Mouse (Mus musculus): ENCODE measurements at regions not wholly inside any gene's neighbourhood (a gene's known extent, or its start where the extent isn't known, plus 50 kb on each side); places are given as distances from the start of the nearest gene placed in this dataset.

DNA sequence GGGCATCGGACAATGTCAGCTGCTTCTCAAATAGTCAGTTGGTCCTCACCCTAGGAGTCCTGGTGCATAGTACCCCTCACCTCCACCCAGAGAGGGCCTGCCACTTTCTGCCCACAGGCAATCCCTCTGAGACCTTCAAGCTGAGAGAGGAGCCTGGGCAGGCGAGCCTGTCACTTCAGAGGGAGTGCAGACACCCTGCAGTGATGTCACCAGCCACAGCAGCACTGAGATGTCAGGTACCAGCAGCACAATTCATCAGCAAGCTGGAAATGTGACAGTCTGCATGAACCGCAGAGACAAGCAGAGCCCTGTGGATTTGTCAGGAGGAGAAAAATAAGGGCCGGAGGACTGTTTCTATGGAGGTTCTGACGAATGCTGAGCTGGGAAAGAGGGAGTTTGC is 324.3 kb downstream of the Qk start:
- DNase-seq (ENCODE audit: low spot score), result no peak

DNA sequence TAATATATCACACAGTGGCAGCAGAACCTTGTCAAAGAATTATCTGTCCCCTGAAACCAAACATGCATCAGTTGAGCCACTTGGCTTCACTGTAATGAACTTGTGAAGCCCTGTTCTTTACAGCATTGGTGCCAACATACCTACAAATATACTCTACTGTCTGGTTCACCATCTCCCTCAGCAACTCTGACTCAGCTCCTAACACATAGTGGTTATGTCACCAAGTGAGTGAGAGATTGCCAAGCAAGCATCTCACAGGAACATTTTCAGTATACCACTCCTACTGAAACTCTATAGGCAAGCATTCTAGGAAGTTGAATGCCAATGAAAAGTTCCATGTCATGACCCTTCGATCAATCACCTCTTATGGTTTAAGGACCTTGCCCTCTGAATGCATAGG is 321.2 kb upstream of the Pabpc6 start:
- DNase-seq (ENCODE audit: low spot score), result no peak

DNA sequence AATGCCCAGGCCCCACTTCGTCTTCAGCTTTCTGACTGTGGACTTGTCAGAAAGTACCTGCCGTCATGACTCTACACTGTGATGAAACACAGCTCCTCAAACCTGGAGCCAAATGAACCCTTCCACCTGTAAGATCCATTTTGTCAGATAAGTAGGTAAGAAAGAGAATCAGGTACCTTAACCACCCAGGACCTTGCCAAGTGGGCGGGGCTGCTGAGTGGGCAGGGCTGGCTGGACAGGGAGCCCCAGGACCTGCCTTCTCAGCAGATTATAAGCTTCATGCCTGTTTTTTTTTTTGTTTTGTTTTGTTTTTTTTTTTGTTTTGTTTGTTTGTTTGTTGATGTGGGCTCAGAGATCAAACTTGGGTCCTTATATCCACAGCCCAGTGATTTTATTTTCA is 311.8 kb upstream of the Pabpc6 start:
- DNase-seq (ENCODE audit: low spot score), result no peak

DNA sequence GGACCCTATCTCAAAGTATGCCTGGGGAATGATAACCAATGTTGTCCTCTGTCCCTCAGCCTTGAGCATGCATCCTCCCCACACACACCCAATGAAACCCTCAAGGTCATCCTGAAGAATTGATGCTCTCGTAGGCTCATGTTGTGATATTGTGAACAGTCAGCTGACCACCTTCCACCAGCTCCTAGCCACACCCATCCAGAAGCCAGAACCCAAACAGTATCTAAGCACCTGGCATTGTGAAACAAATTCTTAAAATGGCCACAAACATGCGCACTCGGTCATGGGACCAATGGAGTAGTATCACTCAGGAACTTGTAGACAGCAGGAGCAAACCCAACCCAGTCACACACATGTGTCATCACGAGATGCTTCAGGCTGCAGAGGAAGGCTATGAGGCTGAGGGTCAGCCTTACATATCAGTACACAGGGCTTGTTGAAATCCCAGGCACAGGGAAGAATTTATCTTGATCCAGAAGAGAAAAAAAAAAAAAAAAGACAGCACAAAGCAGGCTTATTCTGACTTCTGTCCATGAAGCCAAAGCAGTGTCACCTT is 307.4 kb upstream of the Pabpc6 start:
- no peak for DNase-seq (ENCODE audit: low spot score)

DNA sequence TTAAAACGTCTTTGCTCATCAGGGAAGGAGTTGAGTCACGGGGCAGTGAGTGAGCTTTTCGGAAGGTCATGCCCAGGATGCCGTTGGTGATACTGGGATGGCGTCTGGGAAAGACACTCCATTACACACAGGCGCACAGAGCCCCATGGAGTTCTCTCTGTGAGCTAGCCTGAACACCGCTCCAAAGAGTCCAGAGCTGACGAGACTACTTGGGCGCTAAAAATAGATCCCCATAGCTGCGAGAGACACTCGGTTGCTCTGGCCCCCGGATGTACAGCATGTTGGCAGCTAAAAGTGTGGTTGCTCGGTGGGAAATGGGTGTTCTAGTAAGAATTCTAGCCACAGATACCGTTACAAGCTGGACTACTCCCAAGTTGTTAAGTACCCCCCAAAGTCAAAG is 306.5 kb upstream of the Pabpc6 start:
- no peak for DNase-seq (ENCODE audit: low spot score)

DNA sequence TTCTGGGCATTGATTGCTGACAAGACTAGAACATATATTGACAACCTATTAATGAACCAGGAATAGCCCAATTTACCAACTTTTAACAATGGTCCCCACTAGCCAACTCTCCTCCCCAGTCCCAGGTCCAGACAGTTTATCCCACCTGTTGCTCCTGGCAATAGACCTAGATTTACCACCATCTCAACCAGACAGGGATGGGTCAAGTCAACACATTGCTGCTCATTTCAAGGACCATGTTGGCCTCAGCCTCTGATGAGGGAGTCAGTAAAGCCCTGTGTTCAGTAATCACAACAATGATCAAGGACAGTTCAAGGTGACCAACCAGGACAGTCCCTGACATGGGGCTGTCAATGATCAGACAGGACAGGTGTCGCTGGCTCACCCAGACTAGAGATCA is 305.6 kb upstream of the Pabpc6 start:
- no peak for DNase-seq (ENCODE audit: low spot score)

DNA sequence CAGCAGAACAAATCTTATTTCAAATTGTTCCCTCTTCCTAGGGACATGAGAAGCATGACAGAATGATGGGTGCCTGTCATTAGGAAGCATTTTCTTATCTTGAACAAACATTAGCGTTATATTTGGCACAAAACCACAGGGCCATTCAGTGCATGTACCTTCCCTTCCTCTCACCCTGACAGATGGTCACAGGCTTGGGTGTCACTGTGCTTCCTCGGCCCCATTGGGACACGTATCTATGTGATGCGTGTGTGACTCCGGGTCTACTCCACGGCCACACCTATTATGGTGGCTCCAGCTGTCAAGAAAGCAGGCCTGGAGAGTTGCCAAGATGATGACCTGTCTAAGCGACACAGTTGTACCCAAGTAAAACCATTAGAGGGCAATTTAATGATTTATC is 298.5 kb upstream of the Pabpc6 start:
- no peak for DNase-seq (ENCODE audit: low spot score)

DNA sequence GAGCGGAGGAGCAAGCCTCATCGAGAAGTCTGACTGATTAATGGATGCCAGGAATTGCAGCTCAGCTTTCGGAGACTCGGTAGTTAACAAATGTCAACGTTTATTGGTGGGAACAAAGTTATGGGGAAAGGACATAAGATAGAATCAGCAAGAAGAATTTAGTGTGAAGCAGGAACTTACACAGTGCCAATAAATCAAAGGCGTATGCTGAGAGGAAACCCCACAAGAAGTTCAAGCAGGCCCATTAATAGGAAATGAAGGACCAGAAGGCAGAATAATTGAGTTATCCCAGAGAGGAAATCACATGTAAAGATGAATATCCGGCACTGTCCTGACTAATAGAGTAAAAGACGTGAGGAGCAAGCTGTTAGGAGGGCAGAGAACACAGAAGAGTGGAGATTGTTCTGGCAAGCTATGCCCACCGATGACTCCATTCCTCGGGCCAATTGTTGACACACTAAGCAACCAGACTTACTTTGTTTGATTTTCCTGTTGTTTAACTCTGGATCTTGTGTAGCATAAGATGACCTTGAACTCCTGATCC is 293.4 kb upstream of the Pabpc6 start:
- DNase-seq (ENCODE audit: low spot score), result no peak

DNA sequence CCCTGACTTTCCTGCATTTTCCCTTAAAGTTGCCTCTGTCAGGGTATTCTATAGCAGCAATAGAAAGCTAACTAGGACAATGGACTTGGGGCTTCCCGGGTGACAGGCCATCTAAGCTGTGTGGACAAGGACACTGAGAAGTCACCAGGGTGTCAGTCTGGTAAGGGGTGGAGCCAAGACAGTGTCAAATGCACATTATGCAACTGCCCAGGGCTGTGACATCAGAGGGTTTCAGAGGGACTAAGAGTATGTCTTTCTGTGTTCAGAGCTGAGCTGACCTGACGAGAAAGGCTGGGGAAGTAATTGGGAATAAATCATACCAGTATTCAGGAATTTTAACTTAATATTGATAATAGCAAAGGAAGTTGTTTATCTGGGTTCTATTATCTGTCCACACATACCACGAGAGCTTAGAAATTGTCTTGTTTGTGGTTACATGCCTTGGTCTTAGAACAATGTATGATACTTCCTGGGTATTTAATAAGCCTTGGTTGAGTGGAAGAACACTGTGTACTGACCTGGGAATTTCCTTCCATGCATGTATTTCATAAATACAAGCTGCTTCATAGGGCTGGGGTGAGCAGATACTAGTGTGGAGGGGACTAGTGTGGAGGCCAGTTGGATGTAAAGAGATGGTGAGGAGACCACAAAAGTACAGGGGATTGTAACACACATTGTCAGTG is 279.6 kb upstream of the Pabpc6 start:
- no peak for DNase-seq (ENCODE audit: low spot score)

DNA sequence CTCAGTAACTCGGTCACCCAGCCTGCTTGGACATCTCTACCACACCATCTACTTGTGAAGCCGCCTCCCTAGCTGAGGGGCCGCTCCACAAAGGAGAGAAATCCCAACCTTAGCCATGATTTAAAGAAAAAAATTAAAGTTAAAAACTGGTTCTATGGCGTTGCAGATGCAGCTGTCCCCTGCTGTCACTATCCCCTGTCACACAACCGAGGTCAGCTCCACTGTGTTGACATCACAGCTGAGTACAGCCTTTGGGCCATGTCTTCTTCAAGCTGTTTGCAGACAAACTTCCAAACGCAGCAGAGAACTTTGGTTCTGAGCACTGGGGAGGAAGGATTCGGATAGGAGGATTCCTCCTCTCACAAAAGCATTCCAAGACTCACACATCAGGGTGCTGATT is 278.1 kb upstream of the Pabpc6 start:
- DNase-seq (ENCODE audit: low spot score), result no peak

DNA sequence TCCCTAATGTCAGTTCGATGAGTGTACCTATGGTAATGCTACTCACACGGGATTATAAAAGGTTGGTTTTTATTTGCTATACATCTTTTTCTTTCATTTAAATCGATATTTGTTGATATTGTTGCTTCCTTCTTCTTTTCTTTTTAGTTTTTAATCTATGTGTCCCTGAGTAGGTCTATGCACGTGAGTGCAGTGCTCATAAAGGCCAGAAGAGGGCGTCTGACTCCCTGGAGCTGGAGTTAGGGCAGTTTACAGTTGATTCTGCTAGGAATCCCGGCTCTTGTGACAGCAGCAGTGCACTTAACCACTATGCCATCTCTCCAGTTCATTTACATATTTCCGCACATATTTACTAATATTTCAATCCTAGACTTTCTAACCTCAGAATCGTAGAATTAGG is 275.0 kb upstream of the Pabpc6 start:
- DNase-seq (ENCODE audit: low spot score), result no peak

DNA sequence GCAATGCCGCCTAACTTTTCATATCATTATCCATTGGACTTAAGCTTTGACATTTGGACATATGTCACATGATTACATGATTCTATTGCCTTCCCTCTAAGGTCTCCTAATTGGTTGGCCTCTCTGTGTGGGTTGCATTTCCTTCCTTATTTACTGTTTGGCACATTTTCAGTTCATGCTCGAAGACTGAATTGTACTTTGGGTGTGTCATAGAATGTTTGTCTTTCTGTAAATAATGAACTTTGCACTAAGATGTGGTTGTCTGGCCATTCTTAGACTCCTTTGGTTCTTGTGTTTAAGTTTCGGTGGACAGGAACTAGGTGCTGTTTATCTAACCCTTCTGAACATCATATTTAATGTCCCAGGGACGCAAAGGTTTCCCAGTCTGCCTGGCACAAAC is 272.7 kb upstream of the Pabpc6 start:
- DNase-seq (ENCODE audit: low spot score), result no peak

DNA sequence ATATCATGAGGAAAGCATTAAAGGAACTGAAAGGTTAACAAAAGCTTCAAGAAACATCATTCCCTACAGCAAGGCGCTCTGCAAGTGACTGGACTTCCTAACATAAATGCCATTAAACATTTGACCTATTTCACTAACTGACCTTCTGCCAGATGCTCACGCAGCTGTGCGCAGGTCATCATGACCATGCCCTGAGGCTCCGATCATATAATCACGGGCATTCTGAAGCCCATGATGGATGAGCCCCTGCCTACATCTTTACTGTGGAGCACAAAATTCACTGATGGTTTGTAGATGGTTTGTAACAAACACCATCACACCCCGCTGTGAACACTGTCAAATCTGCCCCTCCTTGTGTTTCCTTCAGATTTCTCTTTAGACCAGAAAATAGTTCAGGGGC is 270.1 kb upstream of the Pabpc6 start:
- no peak for DNase-seq (ENCODE audit: low spot score)

DNA sequence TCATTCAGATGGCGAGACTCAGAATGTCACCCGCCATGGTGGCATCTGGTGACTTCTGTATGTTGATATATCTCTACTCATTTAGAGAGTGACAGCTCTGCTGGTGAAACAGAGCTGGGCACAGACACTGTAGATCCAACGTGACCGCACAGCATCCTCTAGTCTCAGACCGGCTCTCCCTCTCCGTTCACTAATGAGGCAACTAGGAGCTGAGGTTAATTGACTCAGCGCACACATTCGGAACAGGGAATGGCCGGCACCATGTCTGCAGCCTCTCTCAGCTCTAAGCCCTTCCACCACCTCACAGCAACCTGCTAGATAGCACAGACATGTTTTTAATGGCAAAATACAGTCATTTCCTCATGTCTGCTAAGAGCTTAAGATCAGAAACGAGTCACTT is 268.9 kb upstream of the Pabpc6 start:
- no peak for DNase-seq (ENCODE audit: low spot score)

DNA sequence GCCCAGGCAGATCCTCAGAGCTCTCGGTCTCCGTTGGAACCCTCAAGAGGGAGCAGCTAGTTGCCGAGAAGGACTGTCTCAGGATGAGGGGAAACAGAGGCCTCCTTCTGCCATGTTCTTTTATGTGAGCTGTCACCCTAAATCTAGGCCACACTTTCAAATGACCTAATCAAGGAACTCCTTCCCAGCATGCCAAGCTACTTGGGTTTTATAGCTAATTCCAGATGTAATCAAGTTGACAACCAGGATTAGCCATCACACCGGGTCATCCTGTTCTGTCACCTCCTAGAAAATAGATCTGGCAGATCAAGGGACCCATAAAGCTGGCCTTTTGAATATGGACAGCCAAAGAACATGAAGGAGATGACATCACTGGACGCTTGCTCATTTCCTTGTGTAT is 267.7 kb upstream of the Pabpc6 start:
- no peak for DNase-seq (ENCODE audit: low spot score)

DNA sequence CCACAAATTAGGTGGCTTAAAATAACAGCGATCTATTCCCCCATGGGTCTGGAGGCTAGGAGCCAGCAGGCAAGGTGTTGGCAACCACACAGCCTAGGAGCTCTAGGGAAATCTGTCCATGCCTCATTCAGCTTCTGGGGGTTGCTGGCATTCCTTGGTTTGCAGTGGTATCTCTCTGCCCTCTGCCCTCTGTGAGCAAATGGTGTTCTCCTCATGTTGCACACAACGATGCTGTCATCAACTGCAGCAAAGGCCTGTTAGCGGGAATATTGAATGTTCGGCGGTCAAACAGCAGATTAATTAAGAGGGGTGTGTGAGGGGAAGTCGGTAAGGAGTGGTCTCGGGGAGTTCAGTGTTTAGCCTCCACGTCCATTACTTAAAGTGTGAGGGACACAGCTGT is 262.7 kb upstream of the Pabpc6 start:
- DNase-seq (ENCODE audit: low spot score), result no peak

DNA sequence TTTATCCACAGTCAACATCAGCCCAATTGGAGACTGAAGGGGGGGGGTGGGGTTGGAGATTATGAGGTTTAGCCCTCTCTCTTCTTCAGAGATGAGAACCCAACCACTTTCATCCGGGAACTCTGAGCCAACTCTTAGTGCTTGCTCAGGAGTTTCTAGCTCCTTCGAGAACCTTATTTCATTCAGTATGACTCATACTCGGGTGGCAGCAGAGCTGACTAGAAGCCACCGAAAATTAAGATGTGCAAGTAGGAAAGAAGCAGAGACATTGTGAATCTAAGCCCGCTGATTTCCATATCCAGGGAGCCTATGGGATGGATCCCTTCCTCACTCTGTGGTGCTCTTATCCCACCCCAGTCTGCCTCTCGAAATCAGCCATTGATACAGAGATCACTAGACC is 262.0 kb upstream of the Pabpc6 start:
- no peak for DNase-seq (ENCODE audit: low spot score)

DNA sequence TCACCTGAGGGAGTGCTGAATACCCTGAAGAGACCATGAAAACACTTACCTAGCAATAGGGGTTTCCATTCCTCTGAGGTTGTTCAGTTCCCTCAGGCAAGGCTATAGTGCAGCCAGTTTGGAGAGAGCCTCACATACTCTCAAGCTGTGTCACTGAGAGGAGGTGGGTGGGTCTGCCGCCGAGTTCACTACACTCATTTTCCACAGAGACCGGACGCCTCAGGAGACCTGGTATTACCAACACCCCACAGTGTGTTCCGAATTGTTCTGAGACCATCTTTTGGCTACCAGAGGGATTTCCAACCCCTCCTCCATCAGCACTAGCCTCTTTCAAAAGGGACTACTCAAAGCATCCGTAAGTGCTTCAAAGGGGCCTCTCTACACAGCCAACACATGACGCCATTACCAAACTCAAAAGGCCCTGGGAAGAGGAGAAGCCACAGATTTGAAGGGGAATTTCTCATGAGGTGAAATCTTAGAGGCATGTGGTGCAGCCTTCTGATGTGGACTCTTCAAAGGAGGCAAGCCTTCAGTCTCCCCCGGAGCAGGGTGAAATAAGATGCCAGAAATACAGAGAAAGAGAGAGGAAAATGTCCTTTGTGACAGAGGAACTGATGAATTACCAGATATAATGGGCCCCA is 260.1 kb upstream of the Pabpc6 start:
- no peak for DNase-seq (ENCODE audit: low spot score)

DNA sequence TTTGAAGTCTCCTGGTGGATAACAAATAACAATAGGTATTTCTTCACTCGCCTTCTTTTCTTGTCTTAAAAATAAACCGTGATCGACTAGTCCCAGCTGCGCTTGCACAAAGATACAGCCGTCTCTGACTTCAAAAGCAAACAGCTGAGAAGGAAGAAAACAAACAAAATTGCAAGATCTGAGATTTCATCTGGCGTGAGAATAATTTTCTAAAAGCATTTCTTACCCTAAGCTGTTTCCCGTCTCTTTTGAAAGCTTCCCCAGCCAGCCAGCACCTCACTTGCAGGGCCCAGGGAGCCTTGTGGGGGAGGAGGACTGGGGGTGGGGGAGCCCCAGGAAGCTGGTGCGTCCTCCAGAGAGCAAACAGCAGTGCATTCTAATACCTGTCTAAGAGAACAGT is 258.2 kb upstream of the Pabpc6 start:
- no peak for DNase-seq (ENCODE audit: low spot score)

DNA sequence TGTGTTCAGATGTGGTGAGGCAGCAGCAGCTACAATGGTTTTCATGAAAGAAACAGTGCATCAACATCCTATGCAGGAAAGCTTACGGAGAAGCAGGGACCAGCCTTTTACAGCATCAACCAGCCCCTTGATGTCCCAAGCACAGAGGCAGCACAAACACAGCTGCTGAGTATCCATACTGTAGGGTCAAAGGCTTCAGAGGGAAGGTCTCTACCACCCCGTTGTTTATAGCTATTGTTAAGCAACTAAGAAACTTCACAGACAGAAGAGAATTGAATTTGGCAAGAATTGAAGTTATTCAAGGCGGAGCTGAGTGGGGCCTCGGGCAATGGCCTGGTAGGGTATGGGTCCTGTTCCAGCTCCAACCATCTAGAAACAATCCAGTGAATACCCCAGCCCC is 256.8 kb upstream of the Pabpc6 start:
- no peak for DNase-seq (ENCODE audit: low spot score)

DNA sequence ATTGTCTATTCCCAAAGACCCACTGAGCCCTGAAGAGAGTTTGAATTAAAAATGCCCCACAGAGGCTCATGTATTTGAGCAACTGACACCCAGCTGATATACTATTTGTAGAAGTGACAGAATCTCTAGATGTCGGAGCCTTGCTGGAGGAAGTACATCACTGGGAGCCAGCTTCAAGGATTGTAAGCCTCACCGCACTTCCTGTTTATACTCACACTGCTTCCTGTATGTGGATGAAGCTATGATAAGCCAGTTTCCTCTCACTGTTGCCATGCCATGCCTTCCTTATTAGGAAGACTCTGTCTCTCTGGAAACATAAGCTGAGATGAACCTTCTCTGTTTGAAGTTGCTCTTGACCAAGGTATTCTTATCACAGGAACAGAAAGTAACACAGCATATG is 251.8 kb upstream of the Pabpc6 start:
- DNase-seq (ENCODE audit: low spot score), result no peak

DNA sequence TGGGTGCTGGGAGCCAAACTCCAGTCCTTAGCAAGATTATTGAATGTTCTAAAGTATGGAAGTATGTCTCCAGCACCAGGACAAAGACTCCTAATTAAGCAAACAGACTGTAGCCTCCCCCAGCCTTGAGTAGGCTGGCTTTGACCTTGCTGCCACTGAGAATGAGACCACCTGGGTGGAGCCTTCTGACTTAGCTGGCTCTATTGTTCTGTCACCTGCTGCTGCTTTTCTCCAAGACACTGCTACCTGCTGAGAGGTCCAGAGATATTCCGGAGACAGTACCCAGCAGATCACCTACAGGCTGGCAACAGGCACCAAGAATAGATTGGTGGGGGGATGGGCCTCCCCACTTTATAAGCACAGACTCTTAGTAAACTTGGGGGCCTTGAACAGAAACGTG is 247.5 kb upstream of the Pabpc6 start:
- DNase-seq (ENCODE audit: low spot score), result no peak

DNA sequence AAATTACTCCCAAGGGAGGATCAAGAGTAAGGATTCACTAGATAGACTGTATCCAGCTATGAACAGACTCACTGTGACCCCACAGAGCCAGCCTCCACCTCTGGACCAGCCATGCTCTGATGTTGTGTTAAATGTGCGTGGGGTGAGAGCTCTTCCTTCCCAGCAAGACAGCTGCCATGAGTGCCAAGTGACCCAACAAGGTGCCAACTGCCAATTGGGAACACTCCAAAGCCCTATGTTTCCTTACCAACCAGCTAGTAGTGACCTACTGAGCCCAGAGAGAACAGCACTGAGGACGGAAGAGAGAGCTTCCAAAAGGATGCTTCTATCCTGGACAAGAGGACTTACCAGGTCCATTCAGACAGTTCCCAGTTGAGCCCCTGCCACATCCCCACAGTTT is 241.3 kb upstream of the Pabpc6 start:
- no peak for DNase-seq (ENCODE audit: low spot score)

DNA sequence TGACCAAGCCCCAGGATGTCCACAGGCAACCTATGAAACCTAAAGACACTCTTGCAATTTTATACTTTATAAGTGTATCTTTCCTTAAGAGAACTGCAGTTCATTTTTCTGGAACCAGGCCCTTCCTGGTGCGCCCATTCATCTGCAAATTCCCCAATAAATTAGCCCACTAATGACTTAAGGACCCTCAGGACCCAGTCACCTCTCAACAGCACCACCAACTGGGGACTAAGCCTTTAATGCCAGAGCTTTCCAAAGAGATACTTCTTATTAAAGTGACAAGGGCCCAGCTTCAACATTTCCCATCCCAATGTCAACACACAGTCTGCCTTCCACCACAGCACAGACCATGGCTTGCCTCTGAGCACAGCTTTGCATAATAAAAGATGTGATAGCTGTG is 237.6 kb upstream of the Pabpc6 start:
- no peak for DNase-seq (ENCODE audit: low spot score)

All from ovary, postnatal 14 days (tissue).